Mouse (Mus musculus) heart, postnatal 0 days (tissue): ENCODE measurements around the gene Rps15a.

Experiments used
- CTCF ChIP-seq: IDR thresholded peaks from 2 replicates; pipeline ENCODE4 v1.5.1; 2016; ENCODE audit warnings: antibody characterized with exemption, control low read depth, low read depth
- EP300 ChIP-seq: IDR thresholded peaks from 2 replicates; pipeline ENCODE4 v1.6.1; 2016; ENCODE audit warnings: antibody characterized with exemption, low read depth

GRCm38 (mm10) chr7:118143123-118143522 is 27.1 kb upstream of the Rps15a start:
- TF ChIP-seq CTCF (no peak), EP300 (no peak)
